Mouse (Mus musculus): ENCODE results near the gene Parp4.

DNA sequence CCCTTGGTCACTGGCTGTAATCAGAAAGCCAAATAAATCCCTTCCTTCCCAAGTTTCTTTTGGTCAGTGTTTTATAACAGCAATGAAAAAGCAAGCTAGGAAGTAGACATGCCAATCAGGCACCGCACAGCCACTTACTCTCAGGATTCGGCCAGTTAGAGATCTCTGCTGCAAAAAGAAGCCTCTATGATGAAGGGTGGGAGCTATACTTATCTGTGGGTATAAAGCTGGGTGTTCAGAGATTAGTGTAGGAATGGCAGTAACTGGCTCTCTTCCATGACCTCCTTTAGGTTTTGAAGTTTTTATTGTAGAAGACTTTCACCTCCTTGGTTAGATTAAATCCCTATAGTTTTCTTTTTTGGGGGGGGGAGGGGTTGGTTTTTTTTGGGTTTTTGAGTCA, 55.7 kb downstream of the Parp4 start:
- TF ChIP-seq CTCF (IDR thresholded peaks at IDR 0.05; ENCODE audit: borderline replicate concordance, insufficient read depth, low read length) (no peak), POLR2A (IDR thresholded peaks at IDR 0.05; ENCODE audit: low read depth, low read length) (no peak)
